ENCODE assay signal across 8 mouse cellular contexts in the genomic region with DNA sequence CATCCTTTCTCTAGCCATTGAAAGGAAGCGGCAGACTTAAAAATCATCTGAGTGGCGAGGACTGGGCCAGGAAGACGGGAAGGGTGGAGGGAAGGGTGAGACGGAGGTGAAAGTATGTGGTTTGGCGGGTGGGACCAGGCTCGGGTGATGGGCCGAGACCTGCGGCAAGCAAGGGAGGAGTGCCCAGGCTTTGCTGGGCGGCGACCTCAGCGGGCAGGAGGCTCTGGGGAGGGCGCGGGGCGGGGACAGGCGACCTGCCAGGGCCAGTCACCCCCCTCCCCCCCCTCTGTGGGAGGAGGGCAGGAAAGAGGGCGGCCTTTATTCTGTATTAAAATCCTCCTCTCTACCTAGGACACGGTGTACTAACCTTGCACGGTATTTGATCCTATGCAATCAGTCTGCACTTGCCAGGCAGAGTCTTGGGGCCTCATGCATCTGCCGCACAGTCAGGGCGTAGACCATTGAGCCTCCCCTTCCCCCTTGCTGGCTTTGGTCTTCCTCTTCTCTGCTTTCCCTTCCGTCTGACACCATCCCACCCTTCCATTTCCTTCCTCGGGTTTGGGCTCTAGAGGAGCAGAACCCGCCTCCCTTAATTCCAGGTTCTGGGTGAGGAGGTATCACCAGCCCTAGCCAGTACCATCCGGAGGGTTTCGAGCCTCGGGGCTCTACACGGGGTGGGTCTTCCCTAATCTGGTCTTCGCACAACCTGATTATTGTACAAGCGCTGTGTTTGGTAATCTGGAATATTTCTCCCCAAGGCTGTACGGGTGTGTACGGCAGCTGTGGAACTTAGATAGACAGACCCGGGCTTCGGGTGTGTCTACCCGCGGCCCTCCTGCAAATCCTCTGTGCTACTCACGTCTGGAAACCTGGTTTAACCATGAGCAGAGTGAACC. TPM values are rescaled to one million over a fixed set of nuclear protein-coding genes. Genes with fewer than 3 reads are reported as not detected.
DNase-seq lines count a peak whose midpoint lies in the region; ATAC-seq and TF ChIP-seq lines count a peak whose summit lies in the region.

No protein-coding gene starts in this region.

- H3K9ac ChIP-seq in intestine, embryonic 14.5 days (ENCODE audit: low read length) = peak overlapping the region; percentile 42
- peak overlapping the region; percentile 78 for H3K9ac ChIP-seq in liver, postnatal 0 days (replicated peaks)
- peak overlapping the region; percentile 63 for H3K9ac ChIP-seq in neural tube, embryonic 13.5 days

- intact Hi-C loops in left cerebral cortex, postnatal 4 days (cut with DNase I) = no loop called here
- intact Hi-C loops in gastrocnemius, postnatal 36 days (cut with DNase I) = loop anchor here (5.0 kb wide), 1 partner anchor 45 kb away; a partner anchor contains a TSS

- peak; percentile 99 for TF ChIP-seq EP300 in liver, postnatal 0 days (IDR thresholded peaks at IDR 0.05; ENCODE audit: low read depth)

- peaks cover 23% of the 10 kb centered on the region for H3K4me1 ChIP-seq in intestine, embryonic 14.5 days (replicated peaks; ENCODE audit: control insufficient read depth, insufficient read depth, low read length)
- H3K4me1 ChIP-seq in liver, postnatal 0 days (ENCODE audit: insufficient read depth) = peaks cover 62% of the 10 kb centered on the region
- H3K4me1 ChIP-seq in neural tube, embryonic 13.5 days (replicated peaks) = peaks cover 43% of the 10 kb centered on the region

- ATAC-seq in intestine, embryonic 14.5 days (replicated peaks; ENCODE audit: low FRiP score, low TSS enrichment, low read depth) = peak; percentile 80
- peak; percentile 83 for ATAC-seq in liver, postnatal 0 days
- peak; percentile 66 for ATAC-seq in neural tube, embryonic 13.5 days (ENCODE audit: low read depth)

- TF ChIP-seq CTCF in liver, postnatal 0 days (IDR thresholded peaks at IDR 0.05; ENCODE audit: low read depth) = no peak

- peak overlapping the region; percentile 36 for H3K4me3 ChIP-seq in intestine, embryonic 14.5 days (ENCODE audit: low read depth, low read length)
- peak overlapping the region; percentile 47 for H3K4me3 ChIP-seq in liver, postnatal 0 days (ENCODE audit: low read depth, low read length)
- H3K4me3 ChIP-seq in neural tube, embryonic 13.5 days = peak overlapping the region; percentile 40

- WGBS in intestine, embryonic 14.5 days = 21% methylated on average over 35 of the region's 36 CpGs
- WGBS in liver, postnatal 0 days (ENCODE audit: insufficient replicate concordance) = 4% methylated on average over 33 of the region's 36 CpGs
- WGBS in neural tube, embryonic 13.5 days = 21% methylated on average over 35 of the region's 36 CpGs

- H3K27me3 ChIP-seq in intestine, embryonic 14.5 days (replicated peaks; ENCODE audit: control insufficient read depth, insufficient read depth, low read length) = no peaks in the 10 kb centered on the region
- no peaks in the 10 kb centered on the region for H3K27me3 ChIP-seq in liver, postnatal 0 days (ENCODE audit: insufficient read depth, low read length)
- no peaks in the 10 kb centered on the region for H3K27me3 ChIP-seq in neural tube, embryonic 13.5 days

- no peaks in the 10 kb centered on the region for H3K36me3 ChIP-seq in intestine, embryonic 14.5 days (ENCODE audit: control insufficient read depth, insufficient read depth, low read length)
- H3K36me3 ChIP-seq in liver, postnatal 0 days (replicated peaks; ENCODE audit: insufficient read depth, low read length) = no peaks in the 10 kb centered on the region
- no peaks in the 10 kb centered on the region for H3K36me3 ChIP-seq in neural tube, embryonic 13.5 days

- H3K27ac ChIP-seq in intestine, embryonic 14.5 days (ENCODE audit: low read depth) = peak overlapping the region; percentile 83
- peak overlapping the region; percentile 100 for H3K27ac ChIP-seq in liver, postnatal 0 days (ENCODE audit: low read depth)
- peak overlapping the region; percentile 28; the same call in 1 of the 2 replicates for H3K27ac ChIP-seq in neural tube, embryonic 13.5 days (replicated peaks)

- DNase-seq in left cerebral cortex, postnatal 4 days = peak; percentile 53
- DNase-seq in left cerebral cortex, adult 11 months (ENCODE audit: low spot score) = no peak
- DNase-seq in cerebellum, postnatal 36 days = peak; percentile 16 to 27
- peak; percentile 71 to 82 for DNase-seq in gastrocnemius, postnatal 36 days
- DNase-seq in intestine, embryonic 14.5 days (ENCODE audit: low spot score) = peak; percentile 80
- DNase-seq in liver, postnatal 0 days = peak; percentile 96
- peak; percentile 66 for DNase-seq in thymus, postnatal 14 days

- no peaks in the 10 kb centered on the region for H3K9me3 ChIP-seq in intestine, embryonic 14.5 days (ENCODE audit: control insufficient read depth, low read length)
- H3K9me3 ChIP-seq in liver, postnatal 0 days (ENCODE audit: low read length) = no peaks in the 10 kb centered on the region
- no peaks in the 10 kb centered on the region for H3K9me3 ChIP-seq in neural tube, embryonic 13.5 days

- H3K4me2 ChIP-seq in intestine, embryonic 14.5 days (ENCODE audit: low read length) = peak overlapping the region; percentile 80
- H3K4me2 ChIP-seq in liver, postnatal 0 days (ENCODE audit: low read depth, low read length) = peak overlapping the region; percentile 81
- peak overlapping the region; percentile 75 for H3K4me2 ChIP-seq in neural tube, embryonic 13.5 days

RNA-seq across cellular contexts. Expression of a gene that starts 45.1 kb away (rescaled TPM):
- total RNA-seq in left cerebral cortex, postnatal 4 days (2021) = 100 to 1,000 TPM; 125 to 128 TPM
- total RNA-seq in gastrocnemius, postnatal 36 days (2021) = 100 to 1,000 TPM in 1 of 2 experiments, 10 to 100 TPM in 1; 96.7 to 105 TPM
- 40.0 and 43.5 TPM in 2 replicates for polyA plus RNA-seq in intestine, embryonic 14.5 days (2014; fragmentation: Nextera tagmentation; extraction: Ambion mirVana)
- polyA plus RNA-seq in liver, postnatal 0 days (2015; fragmentation: Nextera tagmentation; extraction: Ambion mirVana) = 39.4 and 40.1 TPM in 2 replicates
- polyA plus RNA-seq in neural tube, embryonic 13.5 days (2015; fragmentation: Nextera tagmentation; extraction: Ambion mirVana) = 39.3 and 45.9 TPM in 2 replicates

Comparison
In these comparisons a context has a peak if more than half of its experiments do, and no peak if none do; other contexts are left out.
1. H3K27ac ChIP-seq: peak in every context shown above with its lines; median percentile 100 in liver, postnatal 0 days; 83 in intestine, embryonic 14.5 days; 28 in neural tube, embryonic 13.5 days.